Mouse (Mus musculus) ES-Bruce4 (cell line): ENCODE measurements around the gene Calr3.

Source experiments
- CTCF ChIP-seq: IDR thresholded peaks from one replicate; pipeline ENCODE4 v1.8.1; 2011; ENCODE audit warnings: low read depth, low read length
- EP300 ChIP-seq: IDR thresholded peaks from 2 replicates; pipeline ENCODE4 v1.6.1; 2011; ENCODE audit warnings: low read depth, low read length; ENCODE audit not compliant: insufficient read depth
- POLR2A ChIP-seq: IDR thresholded peaks from one replicate; pipeline ENCODE4 v1.8.1; 2011; ENCODE audit warnings: low read length; ENCODE audit not compliant: insufficient read depth

- TF ChIP-seq POLR2A (no peak), CTCF (no peak), EP300 (no peak)
Observed at GRCm38 (mm10) chr8:72451516-72451915, 7.8 kb upstream of the Calr3 start.
